Mouse (Mus musculus): ENCODE data around the gene Barhl1.

GRCm38 (mm10) chr2:28914121-28914520 lies 2.3 kb downstream of the Barhl1 start:
- TF ChIP-seq CTCF (IDR thresholded peaks at IDR 0.05; ENCODE audit: low read depth, low read length), result no peak
- no peak for TF ChIP-seq POLR2A (IDR thresholded peaks at IDR 0.05; ENCODE audit: extremely low read depth, insufficient read depth, low read length)

All from liver, adult 2 months (tissue).